Mouse (Mus musculus) embryonic facial prominence, embryonic 14.5 days (tissue): ENCODE measurements around the gene Odaph. TPM values are rescaled to one million over a fixed set of nuclear protein-coding genes. Genes with fewer than 3 reads are reported as not detected.

Source experiments
- ATAC-seq: fragments of 200-750 bp; cut with Nextera tagmentation; 2 replicates; pipeline ENCODE4 v1.8.0; 2017; ENCODE audit warnings: low read depth, moderate number of reproducible peaks, moderate TSS enrichment
- DNase-seq: peaks from one replicate; pipeline ENCODE4 v3.0.0-alpha.2; 2015; ENCODE audit warnings: low spot score
- H3K27ac ChIP-seq: fragments of 300-500 bp; sonication (generic); replicated peaks from 2 replicates; pipeline ENCODE4 v1.5.1; 2014; ENCODE audit warnings: low read depth, mild to moderate bottlenecking, low read length, moderate library complexity
- H3K27me3 ChIP-seq: fragments of 300-500 bp; sonication (generic); replicated peaks from 2 replicates; pipeline ENCODE4 v1.6.1; 2014; ENCODE audit warnings: low read length; ENCODE audit not compliant: control insufficient read depth, insufficient read depth
- H3K36me3 ChIP-seq: fragments of 300-500 bp; sonication (generic); 2 replicates; pipeline ENCODE4 v1.6.1; 2014; ENCODE audit warnings: low read length, mixed read lengths; ENCODE audit not compliant: control insufficient read depth, insufficient read depth
- H3K4me1 ChIP-seq: fragments of 300-500 bp; sonication (generic); 2 replicates; pipeline ENCODE4 v1.6.1; 2014; ENCODE audit warnings: antibody characterized with exemption, low read length; ENCODE audit not compliant: control insufficient read depth, insufficient read depth
- H3K4me2 ChIP-seq: fragments of 300-500 bp; sonication (generic); 2 replicates; pipeline ENCODE4 v1.6.1; 2014; ENCODE audit warnings: low read depth, mild to moderate bottlenecking, low read length, moderate library complexity, mixed read lengths
- H3K4me3 ChIP-seq: fragments of 300-500 bp; sonication (generic); 2 replicates; pipeline ENCODE4 v1.5.1; 2014; ENCODE audit warnings: low read depth, mild to moderate bottlenecking, low read length
- H3K9ac ChIP-seq: fragments of 300-500 bp; sonication (generic); 2 replicates; pipeline ENCODE4 v1.6.1; 2014; ENCODE audit warnings: low read depth, mild to moderate bottlenecking, low read length, moderate library complexity, mixed read lengths
- H3K9me3 ChIP-seq: fragments of 300-500 bp; sonication (generic); 2 replicates; pipeline ENCODE4 v1.6.1; 2016; ENCODE audit warnings: low read length; ENCODE audit not compliant: control insufficient read depth
- WGBS: fragments of 180-500 bp; shearing (Covaris S2); extraction: QIAGEN DNeasy Blood & Tissue Kit; methylation state at CpG from one replicate; pipeline ENCODE4 v1.1.7; 2014; 5-methylcytosine and 5-hydroxymethylcytosine counted together
- polyA plus RNA-seq: library from polyadenylated mRNA; unstranded; fragments of >200 nt; fragmentation: Nextera tagmentation; extraction: Ambion mirVana; gene quantifications from 2 replicates; pipeline ENCODE4 v1.2.1, GENCODE M21; 2014

Odaph gene
- polyA plus RNA-seq, 1 experiment from 2014 or later: not detected

GRCm38 (mm10) chr5:91977397-91977770, 9.9 kb upstream of the Odaph start:
- 86% methylated on average over 2 of the region's 2 CpGs for WGBS
- Histone ChIP-seq H3K27ac (no peak overlapping the region), H3K9ac (no peak overlapping the region), H3K4me1 (no peaks in the 10 kb centered on the region), H3K4me2 (no peak overlapping the region), H3K27me3 (no peaks in the 10 kb centered on the region), H3K36me3 (no peaks in the 10 kb centered on the region), H3K4me3 (no peak overlapping the region), H3K9me3 (no peaks in the 10 kb centered on the region)
- DNase-seq: no peak
- ATAC-seq: no peak

GRCm38 (mm10) chr5:91981176-91981840, 6.0 kb upstream of the Odaph start:
- Histone ChIP-seq H3K4me1 (no peaks in the 10 kb centered on the region), H3K36me3 (no peaks in the 10 kb centered on the region), H3K4me2 (no peak overlapping the region), H3K27me3 (no peaks in the 10 kb centered on the region), H3K9me3 (no peaks in the 10 kb centered on the region), H3K9ac (no peak overlapping the region), H3K4me3 (no peak overlapping the region), H3K27ac (no peak overlapping the region)
- 89% methylated on average over 11 of the region's 11 CpGs for WGBS
- ATAC-seq (no peak), DNase-seq (no peak)

GRCm38 (mm10) chr5:91983490-91983889, 3.8 kb upstream of the Odaph start:
- no peak overlapping the region for H3K4me2 ChIP-seq
- DNase-seq (no peak), ATAC-seq (no peak)
- H3K9ac ChIP-seq: no peak overlapping the region
- WGBS: 62% methylated on average over 2 of the region's 2 CpGs
- no peaks in the 10 kb centered on the region for H3K36me3 ChIP-seq
- no peaks in the 10 kb centered on the region for H3K9me3 ChIP-seq
- H3K27me3 ChIP-seq: no peaks in the 10 kb centered on the region
- no peak overlapping the region for H3K27ac ChIP-seq
- H3K4me1 ChIP-seq: no peaks in the 10 kb centered on the region
- no peak overlapping the region for H3K4me3 ChIP-seq

GRCm38 (mm10) chr5:91985721-91986120, 1.6 kb upstream of the Odaph start:
- Histone ChIP-seq H3K27ac (no peak overlapping the region), H3K4me2 (no peak overlapping the region), H3K27me3 (no peaks in the 10 kb centered on the region), H3K4me1 (no peaks in the 10 kb centered on the region), H3K9me3 (no peaks in the 10 kb centered on the region), H3K36me3 (no peaks in the 10 kb centered on the region), H3K4me3 (no peak overlapping the region), H3K9ac (no peak overlapping the region)
- no peak for ATAC-seq
- no peak for DNase-seq
- 53% methylated on average over 2 of the region's 2 CpGs for WGBS

- Histone ChIP-seq H3K4me3 (no peak overlapping the region), H3K27ac (no peak overlapping the region), H3K36me3 (no peaks in the 10 kb centered on the region), H3K4me1 (no peaks in the 10 kb centered on the region), H3K9me3 (no peaks in the 10 kb centered on the region), H3K27me3 (no peaks in the 10 kb centered on the region), H3K4me2 (no peak overlapping the region), H3K9ac (no peak overlapping the region)
- no peak for DNase-seq
- no peak for ATAC-seq
- whole genome bisulfite sequencing: 86% methylated on average over 2 of the region's 2 CpGs
Measured at GRCm38 (mm10) chr5:91987799-91988198, 524 bp downstream of the Odaph start.

- Histone ChIP-seq H3K4me3 (no peak overlapping the region), H3K9ac (no peak overlapping the region), H3K27me3 (no peaks in the 10 kb centered on the region), H3K27ac (no peak overlapping the region), H3K4me2 (no peak overlapping the region), H3K4me1 (no peaks in the 10 kb centered on the region), H3K36me3 (no peaks in the 10 kb centered on the region), H3K9me3 (no peaks in the 10 kb centered on the region)
- WGBS: 76% methylated on average over 9 of the region's 9 CpGs
- DNase-seq: no peak
- no peak for ATAC-seq
Measured at GRCm38 (mm10) chr5:91989261-91989660, 2.0 kb downstream of the Odaph start.

GRCm38 (mm10) chr5:91991191-91991937, 4.1 kb downstream of the Odaph start:
- no peaks in the 10 kb centered on the region for H3K27me3 ChIP-seq
- no peak for DNase-seq
- no peaks in the 10 kb centered on the region for H3K9me3 ChIP-seq
- no peaks in the 10 kb centered on the region for H3K36me3 ChIP-seq
- no peak overlapping the region for H3K27ac ChIP-seq
- no peak overlapping the region for H3K4me3 ChIP-seq
- H3K4me1 ChIP-seq: no peaks in the 10 kb centered on the region
- no peak overlapping the region for H3K4me2 ChIP-seq
- 80% methylated on average over 6 of the region's 6 CpGs for WGBS
- no peak overlapping the region for H3K9ac ChIP-seq
- no peak for ATAC-seq

- ATAC-seq (no peak), DNase-seq (no peak)
- H3K27ac ChIP-seq: no peak overlapping the region
- no peak overlapping the region for H3K4me2 ChIP-seq
- no peaks in the 10 kb centered on the region for H3K27me3 ChIP-seq
- no peak overlapping the region for H3K4me3 ChIP-seq
- H3K9ac ChIP-seq: no peak overlapping the region
- 84% methylated on average over 2 of the region's 2 CpGs for WGBS
- H3K4me1 ChIP-seq: no peaks in the 10 kb centered on the region
- no peaks in the 10 kb centered on the region for H3K36me3 ChIP-seq
- H3K9me3 ChIP-seq: no peaks in the 10 kb centered on the region
Measured at GRCm38 (mm10) chr5:91993061-91993460, 5.8 kb downstream of the Odaph start.

- Histone ChIP-seq H3K27me3 (no peaks in the 10 kb centered on the region), H3K9ac (no peak overlapping the region), H3K4me2 (no peak overlapping the region), H3K9me3 (peaks cover 12% of the 10 kb centered on the region; the same call in 1 of the 2 replicates), H3K36me3 (no peaks in the 10 kb centered on the region), H3K4me1 (no peaks in the 10 kb centered on the region), H3K27ac (no peak overlapping the region), H3K4me3 (no peak overlapping the region)
- ATAC-seq (no peak), DNase-seq (no peak)
- 60% methylated on average over 13 of the region's 13 CpGs for WGBS
Measured at GRCm38 (mm10) chr5:91994546-91994945, 7.3 kb downstream of the Odaph start.
